Mouse (Mus musculus): ENCODE measurements around the gene Ep300. TPM values are rescaled to one million over a fixed set of nuclear protein-coding genes. Genes with fewer than 3 reads are reported as not detected.

The Ep300 gene
- polyA plus RNA-seq (2015; fragmentation: Nextera tagmentation; extraction: Ambion mirVana) = 4.5 and 5.1 TPM in 2 replicates

DNA sequence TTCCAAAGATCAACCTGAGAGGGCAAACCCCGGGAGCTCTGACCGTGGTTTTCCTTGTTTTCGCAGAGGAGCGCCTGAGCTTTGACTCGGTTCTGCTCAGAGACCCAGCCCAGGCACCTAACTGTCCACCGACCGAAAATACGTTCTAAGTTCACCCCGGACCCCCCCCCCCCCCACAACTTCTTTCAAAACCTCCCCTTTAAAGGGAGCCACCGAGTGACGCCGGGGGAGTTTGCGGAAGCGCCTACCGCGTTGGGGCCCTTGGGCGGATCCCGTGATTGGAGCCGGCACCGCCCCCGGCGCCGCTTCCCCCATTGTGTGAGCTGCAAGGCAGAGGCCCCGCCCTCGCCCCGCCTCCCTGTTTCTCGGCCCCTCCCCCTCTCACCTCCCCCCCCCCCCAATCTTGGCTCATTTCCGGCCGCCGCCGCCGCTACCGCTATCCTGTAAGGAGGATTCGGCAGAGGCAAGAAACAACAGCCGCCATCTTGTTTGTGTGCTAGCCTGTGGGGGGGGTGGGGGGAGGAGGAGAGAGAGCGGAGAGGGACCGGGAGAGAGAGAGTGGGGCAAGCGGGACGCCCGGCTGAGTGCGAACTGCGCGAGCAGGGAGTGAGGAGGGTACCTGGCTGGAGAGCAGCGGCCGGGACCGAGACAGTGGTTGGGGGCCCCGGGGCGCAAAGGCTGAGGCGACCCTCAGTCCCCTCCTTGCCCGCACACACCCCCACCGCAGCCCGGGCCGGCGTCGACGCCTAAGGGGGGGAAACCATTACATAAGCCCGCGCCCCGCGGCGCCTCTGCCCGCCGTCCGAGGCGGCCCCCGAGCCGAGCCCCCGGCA is at the start of gene Ep300:
Ep300 (plus strand) TSS at position 439 of the 833 bp plus-strand sequence.
- H3K4me3 ChIP-seq (ENCODE audit: low read depth, low read length) = peak within 1 kb of the TSS; percentile 97
- peaks cover 8% of the 10 kb centered on the region for H3K36me3 ChIP-seq (replicated peaks; ENCODE audit: insufficient read depth, low read length)
- DNase-seq (peak; percentile 99), ATAC-seq (peak; percentile 89)
- H3K4me1 ChIP-seq (ENCODE audit: insufficient read depth) = peaks cover 11% of the 10 kb centered on the region; the same call in 1 of the 2 replicates
- H3K27me3 ChIP-seq (ENCODE audit: insufficient read depth, low read length) = no peaks in the 10 kb centered on the region
- TF ChIP-seq EP300 (IDR thresholded peaks at IDR 0.05; ENCODE audit: low read depth) (peak; percentile 11; the same call in 1 of the 2 replicates), CTCF (IDR thresholded peaks at IDR 0.05; ENCODE audit: low read depth) (no peak)
- no peaks in the 10 kb centered on the region for H3K9me3 ChIP-seq (ENCODE audit: low read length)
- 3% methylated on average over 54 of the region's 68 CpGs for WGBS (ENCODE audit: insufficient replicate concordance)
- H3K4me2 ChIP-seq (ENCODE audit: low read depth, low read length) = peak within 1 kb of the TSS; percentile 87
- peak within 1 kb of the TSS; percentile 100 for H3K27ac ChIP-seq (ENCODE audit: low read depth)
- peak within 1 kb of the TSS; percentile 100 for H3K9ac ChIP-seq (replicated peaks)

- H3K9me3 ChIP-seq (ENCODE audit: low read length) = no peaks in the 10 kb centered on the region
- no peak for ATAC-seq
- no peak overlapping the region for H3K27ac ChIP-seq (ENCODE audit: low read depth)
- H3K4me1 ChIP-seq (ENCODE audit: insufficient read depth) = peaks cover 16% of the 10 kb centered on the region
- H3K4me2 ChIP-seq (ENCODE audit: low read depth, low read length) = no peak overlapping the region
- TF ChIP-seq CTCF (IDR thresholded peaks at IDR 0.05; ENCODE audit: low read depth) (no peak), EP300 (IDR thresholded peaks at IDR 0.05; ENCODE audit: low read depth) (no peak)
- DNase-seq = no peak
- no peaks in the 10 kb centered on the region for H3K36me3 ChIP-seq (replicated peaks; ENCODE audit: insufficient read depth, low read length)
- no peak overlapping the region for H3K9ac ChIP-seq (replicated peaks)
- WGBS (ENCODE audit: insufficient replicate concordance) = 66% methylated on average over 9 of the region's 9 CpGs
- no peaks in the 10 kb centered on the region for H3K27me3 ChIP-seq (ENCODE audit: insufficient read depth, low read length)
- H3K4me3 ChIP-seq (ENCODE audit: low read depth, low read length) = no peak overlapping the region
These were observed 49.2 kb upstream of the Ep300 start for GRCm38 (mm10) chr15:81535881-81536351.

DNA sequence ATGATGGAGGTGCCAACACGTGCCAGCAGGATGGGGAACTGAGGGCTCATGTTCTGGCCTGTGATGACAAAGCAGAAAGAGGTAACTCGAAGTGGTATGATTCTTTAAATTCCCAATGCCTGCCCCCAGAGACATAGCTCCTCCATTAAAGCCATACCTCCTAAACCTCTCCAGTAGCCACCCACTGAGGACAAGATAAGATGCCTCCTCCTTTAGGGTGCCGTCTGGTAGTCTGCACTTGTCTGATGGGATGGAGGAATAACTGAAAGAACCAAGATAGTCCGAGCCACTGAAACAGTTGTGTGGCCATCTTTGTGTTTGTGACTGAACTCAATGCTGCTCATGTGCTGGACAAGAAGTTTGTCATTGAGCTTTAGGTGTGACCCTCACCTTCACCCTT is 47.0 kb upstream of the Ep300 start:
- no peaks in the 10 kb centered on the region for H3K36me3 ChIP-seq (replicated peaks; ENCODE audit: insufficient read depth, low read length)
- no peak overlapping the region for H3K4me2 ChIP-seq (ENCODE audit: low read depth, low read length)
- WGBS (ENCODE audit: insufficient replicate concordance) = 56% methylated on average over 4 of the region's 4 CpGs
- peak; percentile 23; the same call in 1 of the 2 replicates for ATAC-seq
- TF ChIP-seq CTCF (IDR thresholded peaks at IDR 0.05; ENCODE audit: low read depth) = no peak
- 0 out of 2 replicates have a peak, but pooled peaks have one; percentile 29 for TF ChIP-seq EP300 (IDR thresholded peaks at IDR 0.05; ENCODE audit: low read depth)
- no peaks in the 10 kb centered on the region for H3K27me3 ChIP-seq (ENCODE audit: insufficient read depth, low read length)
- H3K9me3 ChIP-seq (ENCODE audit: low read length) = no peaks in the 10 kb centered on the region
- no peak overlapping the region for H3K27ac ChIP-seq (ENCODE audit: low read depth)
- no peak for DNase-seq
- H3K9ac ChIP-seq (replicated peaks) = no peak overlapping the region
- no peak overlapping the region for H3K4me3 ChIP-seq (ENCODE audit: low read depth, low read length)
- peaks cover 10% of the 10 kb centered on the region for H3K4me1 ChIP-seq (ENCODE audit: insufficient read depth)

GRCm38 (mm10) chr15:81539560-81539959 is 45.6 kb upstream of the Ep300 start:
- TF ChIP-seq EP300 (IDR thresholded peaks at IDR 0.05; ENCODE audit: low read depth) (no peak), CTCF (IDR thresholded peaks at IDR 0.05; ENCODE audit: low read depth) (no peak)
- Histone ChIP-seq H3K36me3 (replicated peaks; ENCODE audit: insufficient read depth, low read length) (no peaks in the 10 kb centered on the region), H3K9ac (replicated peaks) (no peak overlapping the region), H3K4me1 (ENCODE audit: insufficient read depth) (peaks cover 7% of the 10 kb centered on the region), H3K4me2 (ENCODE audit: low read depth, low read length) (no peak overlapping the region), H3K9me3 (ENCODE audit: low read length) (no peaks in the 10 kb centered on the region), H3K27me3 (ENCODE audit: insufficient read depth, low read length) (no peaks in the 10 kb centered on the region), H3K27ac (ENCODE audit: low read depth) (no peak overlapping the region), H3K4me3 (ENCODE audit: low read depth, low read length) (no peak overlapping the region)
- 75% methylated on average over 2 of the region's 2 CpGs for WGBS (ENCODE audit: insufficient replicate concordance)
- ATAC-seq = no peak
- no peak for DNase-seq

DNA sequence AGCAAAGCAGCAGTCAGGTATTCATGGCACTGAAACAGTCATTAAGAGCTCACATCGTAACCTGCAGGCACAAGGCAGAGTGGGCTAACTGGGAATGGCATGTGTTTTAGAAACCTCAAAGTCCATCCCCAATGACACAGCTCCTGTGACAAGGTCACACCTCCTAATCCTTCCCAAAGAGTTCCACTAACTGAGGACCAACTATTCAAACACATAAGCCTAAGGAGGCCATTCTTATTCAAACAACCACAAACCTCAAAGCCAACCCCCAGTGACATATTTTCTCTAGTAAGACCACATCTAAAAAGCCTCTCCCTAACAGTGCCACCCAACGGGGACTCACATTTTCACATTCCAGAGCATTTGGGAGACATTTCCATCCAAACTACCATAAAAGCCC is 40.2 kb upstream of the Ep300 start:
- no peaks in the 10 kb centered on the region for H3K27me3 ChIP-seq (ENCODE audit: insufficient read depth, low read length)
- no peak overlapping the region for H3K4me3 ChIP-seq (ENCODE audit: low read depth, low read length)
- no peaks in the 10 kb centered on the region for H3K9me3 ChIP-seq (ENCODE audit: low read length)
- 83% methylated on average over 2 of the region's 2 CpGs for WGBS (ENCODE audit: insufficient replicate concordance)
- no peaks in the 10 kb centered on the region; the same call in 1 of the 2 replicates for H3K4me1 ChIP-seq (ENCODE audit: insufficient read depth)
- no peaks in the 10 kb centered on the region for H3K36me3 ChIP-seq (replicated peaks; ENCODE audit: insufficient read depth, low read length)
- no peak for ATAC-seq
- H3K27ac ChIP-seq (ENCODE audit: low read depth) = no peak overlapping the region
- H3K9ac ChIP-seq (replicated peaks) = no peak overlapping the region
- H3K4me2 ChIP-seq (ENCODE audit: low read depth, low read length) = no peak overlapping the region
- DNase-seq = no peak
- TF ChIP-seq CTCF (IDR thresholded peaks at IDR 0.05; ENCODE audit: low read depth) (no peak), EP300 (IDR thresholded peaks at IDR 0.05; ENCODE audit: low read depth) (no peak)

GRCm38 (mm10) chr15:81545387-81546176 is 39.6 kb upstream of the Ep300 start:
- no peak overlapping the region for H3K9ac ChIP-seq (replicated peaks)
- no peak for ATAC-seq
- DNase-seq = no peak
- no peak for TF ChIP-seq CTCF (IDR thresholded peaks at IDR 0.05; ENCODE audit: low read depth)
- TF ChIP-seq EP300 (IDR thresholded peaks at IDR 0.05; ENCODE audit: low read depth) = no peak
- no peaks in the 10 kb centered on the region for H3K36me3 ChIP-seq (replicated peaks; ENCODE audit: insufficient read depth, low read length)
- WGBS (ENCODE audit: insufficient replicate concordance) = 69% methylated on average over 5 of the region's 5 CpGs
- no peaks in the 10 kb centered on the region for H3K27me3 ChIP-seq (ENCODE audit: insufficient read depth, low read length)
- no peaks in the 10 kb centered on the region for H3K9me3 ChIP-seq (ENCODE audit: low read length)
- no peak overlapping the region for H3K4me2 ChIP-seq (ENCODE audit: low read depth, low read length)
- H3K27ac ChIP-seq (ENCODE audit: low read depth) = no peak overlapping the region
- H3K4me1 ChIP-seq (ENCODE audit: insufficient read depth) = no peaks in the 10 kb centered on the region; the same call in 1 of the 2 replicates
- H3K4me3 ChIP-seq (ENCODE audit: low read depth, low read length) = no peak overlapping the region

All from liver, postnatal 0 days (tissue).